Mouse (Mus musculus) thymus, postnatal 25 days (tissue): ENCODE results near the gene Ndufa13.
"Not testable (repeated sequence)": the region's sequence is repeated elsewhere in the genome, so short reads cannot be mapped to it uniquely, and the experiment has no call there.

Experiments
- DNase-seq: peaks from one replicate; pipeline ENCODE4 v3.0.0; 2022

Gene Ndufa13

GRCm38 (mm10) chr8:69902163-69903062, at the start of gene Ndufa13, which contains the start of the genes Tssk6 and Yjefn3:
Gene Ndufa13 (minus strand): TSS chr8:69902558.
Gene Tssk6 (plus strand): TSS chr8:69902184.
Gene Yjefn3 (minus strand): TSS chr8:69902712.
- peak; percentile 60 for DNase-seq

DNA sequence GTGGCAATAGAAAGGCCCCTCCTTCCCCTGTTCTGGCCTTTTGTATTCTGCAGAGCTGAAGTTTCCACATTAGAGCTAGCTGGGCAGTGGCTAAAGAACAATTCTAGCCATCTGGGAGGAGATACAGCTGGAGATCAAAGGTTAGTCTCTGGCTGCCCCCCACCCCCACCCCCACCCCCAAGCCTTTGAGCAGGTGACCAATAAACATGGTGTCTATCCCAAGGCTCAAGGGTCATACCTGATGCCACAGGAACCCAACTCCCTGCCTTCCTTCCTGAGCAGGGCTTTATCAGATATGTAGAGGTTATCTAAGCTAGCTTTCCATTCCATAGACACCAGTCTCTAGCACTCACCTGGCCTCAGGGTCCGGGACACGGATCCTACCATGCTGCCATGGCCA, 47.9 kb upstream of the Ndufa13 start:
- DNase-seq = no peak

GRCm38 (mm10) chr8:69942495-69942894, 40.1 kb upstream of the Ndufa13 start:
- DNase-seq = not testable (repeated sequence)

DNA sequence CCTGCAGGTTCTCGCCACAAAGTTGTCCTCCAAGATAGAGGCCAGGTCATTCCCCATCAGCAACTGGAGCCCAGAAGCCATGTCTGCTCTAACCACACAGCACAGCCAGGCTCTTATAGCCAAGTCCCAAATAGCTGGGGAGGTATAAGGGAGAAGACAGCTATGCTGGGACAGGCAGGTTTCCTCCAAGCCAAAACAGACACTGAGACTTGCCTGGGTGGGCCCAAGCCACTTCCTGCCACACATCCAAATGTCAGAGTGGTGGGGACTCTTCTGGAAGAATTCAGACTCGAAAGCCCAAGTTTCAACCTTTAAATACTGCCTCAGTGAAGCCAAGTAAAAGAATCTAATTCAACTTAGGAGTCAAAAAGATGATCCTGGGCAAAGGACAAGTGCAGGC, 38.0 kb upstream of the Ndufa13 start:
- peak; percentile 48 for DNase-seq

DNA sequence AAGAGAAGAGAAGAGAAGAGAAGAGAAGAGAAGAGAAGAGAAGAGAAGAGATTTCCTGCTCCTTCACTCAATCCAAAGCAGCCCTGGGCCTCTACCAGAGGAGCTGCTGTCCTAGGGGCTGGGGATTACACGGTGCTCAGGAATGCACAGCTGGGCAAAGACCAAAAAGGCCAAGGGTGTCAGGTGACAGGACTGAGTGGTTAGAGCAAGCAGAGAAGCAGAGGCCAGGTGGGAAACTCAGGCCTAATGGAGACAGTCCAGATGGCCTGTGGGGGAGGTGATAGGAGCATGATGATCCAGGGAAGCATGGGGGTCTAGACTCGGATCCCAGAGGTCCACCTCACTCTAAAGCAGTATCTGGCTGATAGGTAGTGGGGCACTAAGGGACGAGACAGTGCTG, 37.3 kb upstream of the Ndufa13 start:
- DNase-seq = no peak

DNA sequence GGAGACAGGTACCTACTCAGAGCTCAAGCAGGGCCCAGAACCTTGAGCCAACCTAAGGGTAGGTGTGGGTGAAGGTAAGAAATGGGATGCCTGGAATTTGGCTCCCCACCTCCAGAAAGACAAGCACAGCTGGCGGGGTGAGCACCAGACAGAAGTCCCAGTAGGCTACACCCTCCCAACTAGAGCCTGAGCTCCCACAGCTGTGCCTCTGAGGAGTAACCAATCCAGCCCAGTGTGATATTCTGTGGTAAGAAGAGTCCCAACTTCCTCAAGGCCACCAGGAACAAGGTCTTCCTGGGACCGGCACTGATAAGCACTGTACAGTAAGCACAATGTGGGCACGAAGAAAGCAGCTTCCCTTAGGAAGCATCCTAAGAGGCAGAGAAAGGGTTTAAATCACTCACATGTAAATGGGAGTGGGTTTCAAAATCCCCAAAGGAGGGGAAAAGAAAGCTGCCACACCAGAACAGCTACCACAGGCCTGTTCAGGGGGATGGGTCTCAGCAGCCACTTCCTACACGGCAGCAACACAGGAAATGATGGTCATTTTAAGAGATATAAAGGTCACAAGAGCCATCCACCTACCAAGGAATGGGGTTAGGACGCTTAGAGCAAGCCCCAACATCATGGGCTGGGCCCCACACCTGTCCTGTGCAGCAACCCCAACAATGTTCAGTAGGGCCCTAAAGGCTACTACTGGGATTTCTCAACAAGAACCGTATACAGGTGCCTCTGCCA, 36.1 kb upstream of the Ndufa13 start:
- DNase-seq = no peak

GRCm38 (mm10) chr8:69937466-69937865, 35.1 kb upstream of the Ndufa13 start:
- DNase-seq = no peak

GRCm38 (mm10) chr8:69936050-69936794, 33.9 kb upstream of the Ndufa13 start:
- DNase-seq = no peak

GRCm38 (mm10) chr8:69935431-69935830, 33.1 kb upstream of the Ndufa13 start:
- DNase-seq = no peak

GRCm38 (mm10) chr8:69934582-69934981, 32.2 kb upstream of the Ndufa13 start:
- DNase-seq = no peak

DNA sequence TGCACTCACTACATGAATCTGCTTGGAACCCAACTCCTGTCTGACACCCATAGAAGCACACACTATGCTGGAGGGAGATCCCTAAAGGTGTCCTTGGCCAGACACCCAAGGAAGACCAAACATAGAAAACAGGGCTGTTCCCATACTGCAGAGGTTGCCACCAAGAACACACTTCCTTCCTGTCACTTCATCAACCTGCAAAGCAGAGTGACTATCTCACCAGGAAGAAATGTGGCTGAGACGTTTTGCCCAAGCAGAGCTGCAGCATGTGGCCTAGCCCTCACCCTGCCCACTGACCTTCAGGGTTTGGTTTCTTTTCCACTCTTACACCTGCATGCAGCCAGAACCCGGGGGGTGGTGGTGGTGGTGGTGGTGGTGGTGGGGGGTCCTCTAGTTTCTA, 31.5 kb upstream of the Ndufa13 start:
- DNase-seq = no peak

DNA sequence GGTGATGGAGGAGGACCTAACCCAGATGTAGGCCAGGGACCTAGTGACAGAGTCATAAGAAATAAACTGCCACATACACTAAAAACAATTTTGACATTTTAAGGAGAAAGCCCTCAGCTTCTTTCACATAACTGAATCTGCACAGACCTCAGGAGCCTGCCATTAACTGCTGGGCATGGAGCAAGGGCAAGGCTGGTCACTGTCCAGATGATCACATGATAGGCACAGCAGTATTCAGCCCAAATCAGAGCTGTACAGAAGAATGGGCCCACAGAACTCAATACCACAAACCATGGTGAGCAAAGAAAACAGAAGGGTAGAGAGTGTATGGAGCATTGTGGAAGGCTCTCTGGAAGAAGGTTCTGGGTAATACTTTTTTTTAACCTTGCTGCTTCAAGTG, 24.5 kb upstream of the Ndufa13 start:
- no peak for DNase-seq

DNA sequence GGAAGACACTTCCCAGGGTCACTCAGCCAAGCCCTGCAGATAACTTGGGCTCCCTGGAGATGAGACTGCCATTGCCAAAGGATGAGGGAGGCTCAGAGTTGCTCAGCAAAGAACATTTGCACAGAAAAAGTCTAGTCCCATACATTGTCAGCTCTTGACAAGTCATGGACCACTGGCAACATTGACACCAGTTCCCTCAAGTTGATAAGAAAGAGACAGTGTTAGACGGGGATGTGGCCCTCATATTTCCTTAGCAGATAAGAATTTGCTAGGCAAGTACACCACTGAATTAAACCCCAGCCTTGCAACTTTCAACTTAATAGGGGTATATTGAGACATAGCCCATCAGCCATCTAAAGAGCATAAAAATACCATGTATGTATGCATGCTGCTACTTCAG, 21.6 kb upstream of the Ndufa13 start:
- DNase-seq = no peak

- DNase-seq = no peak
These were observed 18.8 kb upstream of the Ndufa13 start for GRCm38 (mm10) chr8:69921141-69921540.

DNA sequence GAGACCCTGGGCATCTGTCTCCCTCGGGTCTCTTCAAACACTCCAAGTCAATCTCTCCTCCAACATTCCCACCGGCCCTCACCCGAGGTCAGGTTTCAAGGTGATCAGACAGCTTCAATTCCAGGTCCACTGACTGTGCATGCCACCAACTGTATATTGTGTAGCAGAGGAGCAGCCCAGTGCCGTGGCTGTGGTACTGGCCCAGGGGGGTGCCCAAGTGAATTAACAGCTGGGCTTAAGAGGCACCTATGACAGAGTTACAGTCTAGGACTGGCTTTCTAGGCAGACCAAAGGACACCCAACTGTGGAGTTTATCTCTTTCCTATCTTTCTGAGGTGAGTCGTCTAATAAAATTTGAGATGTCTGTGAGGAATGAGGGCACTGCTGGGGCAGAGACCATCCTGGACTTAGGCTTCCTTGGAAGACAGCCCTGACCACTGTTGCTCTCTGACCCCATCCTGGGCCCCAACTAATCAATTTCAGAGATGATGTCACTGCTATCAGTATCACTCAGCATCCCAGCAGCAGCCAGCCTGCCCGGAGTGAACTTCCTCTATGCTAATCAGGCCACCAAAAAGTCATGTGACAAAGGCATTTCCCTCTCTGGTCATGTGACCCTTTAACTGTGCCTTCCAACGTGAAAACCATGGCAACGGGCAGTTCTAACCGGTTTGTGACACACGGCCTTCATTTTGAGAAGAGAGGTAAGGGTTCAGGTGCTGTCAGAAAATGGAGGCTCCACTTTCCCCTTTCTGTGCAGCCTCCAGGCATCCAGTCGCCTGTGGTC, 17.7 kb upstream of the Ndufa13 start:
- peak; percentile 56 for DNase-seq

GRCm38 (mm10) chr8:69919010-69919409, 16.7 kb upstream of the Ndufa13 start:
- DNase-seq = peak; percentile 82

DNA sequence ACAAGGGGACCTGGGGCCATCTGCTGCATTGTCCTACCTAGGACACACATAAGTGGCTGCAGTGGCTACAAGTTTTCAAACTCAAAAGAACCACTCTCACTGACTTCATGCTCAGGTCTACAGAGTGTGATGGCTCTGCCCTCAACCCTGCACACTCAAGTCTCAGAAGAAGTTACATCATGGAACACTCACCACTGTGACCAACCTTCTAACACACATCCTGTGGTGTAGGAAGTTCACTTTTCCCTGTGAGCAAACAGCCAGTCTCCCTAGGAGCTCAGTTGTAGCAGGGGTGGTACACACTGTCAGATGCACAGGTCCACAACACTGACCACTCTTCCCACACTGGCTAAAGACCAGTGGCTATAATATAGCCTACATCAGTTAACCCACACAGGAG, 16.1 kb upstream of the Ndufa13 start:
- DNase-seq = no peak

GRCm38 (mm10) chr8:69915748-69916147, 13.4 kb upstream of the Ndufa13 start:
- DNase-seq = no peak

- no peak for DNase-seq
These were observed 12.2 kb upstream of the Ndufa13 start for GRCm38 (mm10) chr8:69914526-69914925.

GRCm38 (mm10) chr8:69912478-69913074, 10.2 kb upstream of the Ndufa13 start:
- no peak for DNase-seq

DNA sequence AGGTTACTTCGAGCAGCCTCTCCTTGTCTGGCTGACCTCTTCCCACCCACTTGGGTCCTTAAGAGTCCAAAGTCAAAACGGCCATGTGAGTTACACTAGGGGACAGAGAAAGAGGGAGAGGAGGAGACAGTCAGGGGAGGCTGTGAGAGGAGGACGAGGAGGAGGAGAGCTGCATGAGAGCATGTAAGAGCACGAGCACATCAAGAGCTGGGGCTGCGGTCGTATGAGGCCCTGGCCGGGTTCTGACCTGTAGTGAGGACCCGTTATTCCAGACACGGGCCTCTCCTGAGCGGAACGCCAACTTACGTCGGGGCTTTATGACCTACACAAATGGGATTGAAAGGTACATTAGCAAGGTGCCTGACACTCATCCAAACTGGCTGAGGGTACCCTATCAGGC, 9.6 kb upstream of the Ndufa13 start:
- no peak for DNase-seq

GRCm38 (mm10) chr8:69907106-69907505, 4.7 kb upstream of the Ndufa13 start:
- no peak for DNase-seq
